Mouse (Mus musculus) erythroid progenitor cell, adult 5-6 weeks (primary cell): ENCODE results near the gene Trp53inp2. TPM values are rescaled to one million over a fixed set of nuclear protein-coding genes. Genes with fewer than 3 reads are reported as not detected.

Source experiments
- ATAC-seq: replicated peaks from 2 replicates; pipeline ENCODE4 v1.8.0; 2016; ENCODE audit warnings: moderate number of reproducible peaks, mild to moderate bottlenecking, moderate TSS enrichment, inconsistent platforms; ENCODE audit not compliant: poor library complexity, low FRiP score, severe bottlenecking
- total RNA-seq, 2 experiments: library from RNA; stranded (forward) in 1 of 2; stranded (reverse) in 1 of 2; fragments of 150-400 nt in 1 of 2; fragments of 186-747, 209-891 nt in 1 of 2; gene quantifications; 2 replicates each; pipeline versions ENCODE4 v1.2.3 to v1.2.4; 2015 to 2017; ENCODE audit warnings: low replicate concordance in 2 of 2

Trp53inp2 gene
- total RNA-seq, 2 experiments from 2014 or later = 1.1 to 10.5 TPM

DNA sequence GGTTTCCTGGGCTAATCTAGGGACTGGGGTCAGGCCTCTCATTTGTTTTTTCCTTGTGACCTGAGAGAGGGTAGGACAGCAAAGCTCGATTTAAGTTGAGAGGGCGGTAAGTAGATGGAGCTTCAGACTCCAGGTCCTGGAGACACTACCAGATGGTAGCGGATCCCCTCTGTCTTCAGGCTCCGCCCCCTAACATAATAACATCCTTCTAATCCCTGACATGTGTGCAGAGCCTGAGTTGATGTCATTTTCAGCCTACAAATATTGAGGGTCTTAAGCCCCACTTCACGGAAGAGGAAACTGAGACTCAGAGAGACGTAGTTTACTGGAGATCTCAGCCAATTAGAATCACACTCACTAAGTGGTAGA lies 1.5 kb downstream of the Trp53inp2 start:
- peak; percentile 4; the same call in 1 of the 2 replicates for ATAC-seq

DNA sequence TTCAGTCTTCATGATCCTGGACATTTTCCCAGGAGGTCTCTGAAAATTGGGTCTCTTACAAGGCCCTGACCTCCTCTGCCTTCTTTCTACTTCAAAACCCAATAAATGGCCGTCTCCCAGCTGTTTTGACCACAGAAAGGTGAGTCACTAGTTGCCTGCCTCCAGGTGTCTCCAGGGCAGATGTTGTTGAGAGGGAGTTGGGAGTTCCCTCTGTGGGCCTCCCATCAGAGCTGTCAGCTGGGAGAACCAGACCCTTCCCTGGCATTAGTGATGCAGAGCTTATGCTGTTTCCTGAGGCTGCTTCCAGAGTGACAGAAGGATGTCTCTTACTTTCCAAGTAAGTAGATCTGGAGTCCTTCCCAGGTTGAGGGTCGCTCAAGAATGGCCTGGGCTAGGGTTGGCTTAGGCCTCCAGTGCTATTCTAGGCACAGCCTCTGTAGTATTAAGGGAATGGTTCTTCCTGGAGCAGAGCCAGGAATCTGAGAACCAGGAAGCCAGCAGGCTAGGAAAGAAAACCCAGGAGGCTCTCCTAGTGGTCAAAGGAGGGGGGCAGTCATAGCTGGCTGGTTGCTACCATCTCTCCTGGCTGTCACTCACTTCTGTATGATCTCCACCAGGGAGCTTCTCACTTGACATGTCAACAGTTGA lies 2.1 kb downstream of the Trp53inp2 start:
- ATAC-seq = no peak

DNA sequence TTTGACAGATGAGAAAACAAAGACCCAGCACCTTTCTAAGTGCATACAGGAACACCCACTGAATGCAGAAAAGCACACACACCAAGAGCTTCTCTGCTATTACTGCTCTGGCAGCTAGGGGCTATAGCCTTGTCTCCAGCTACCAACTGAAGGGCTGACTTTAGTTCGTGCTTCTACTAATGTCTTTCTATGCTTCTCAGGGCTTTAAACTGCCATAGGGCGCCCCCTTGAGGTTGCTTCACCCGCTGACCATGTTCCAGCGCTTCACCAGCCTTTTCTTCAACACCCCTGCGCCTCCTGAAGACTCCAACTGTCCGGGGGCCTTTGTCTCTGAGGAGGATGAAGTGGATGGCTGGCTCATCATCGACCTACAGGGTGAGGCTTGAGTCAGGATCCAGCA lies 4.2 kb downstream of the Trp53inp2 start:
- peak; percentile 36 for ATAC-seq

DNA sequence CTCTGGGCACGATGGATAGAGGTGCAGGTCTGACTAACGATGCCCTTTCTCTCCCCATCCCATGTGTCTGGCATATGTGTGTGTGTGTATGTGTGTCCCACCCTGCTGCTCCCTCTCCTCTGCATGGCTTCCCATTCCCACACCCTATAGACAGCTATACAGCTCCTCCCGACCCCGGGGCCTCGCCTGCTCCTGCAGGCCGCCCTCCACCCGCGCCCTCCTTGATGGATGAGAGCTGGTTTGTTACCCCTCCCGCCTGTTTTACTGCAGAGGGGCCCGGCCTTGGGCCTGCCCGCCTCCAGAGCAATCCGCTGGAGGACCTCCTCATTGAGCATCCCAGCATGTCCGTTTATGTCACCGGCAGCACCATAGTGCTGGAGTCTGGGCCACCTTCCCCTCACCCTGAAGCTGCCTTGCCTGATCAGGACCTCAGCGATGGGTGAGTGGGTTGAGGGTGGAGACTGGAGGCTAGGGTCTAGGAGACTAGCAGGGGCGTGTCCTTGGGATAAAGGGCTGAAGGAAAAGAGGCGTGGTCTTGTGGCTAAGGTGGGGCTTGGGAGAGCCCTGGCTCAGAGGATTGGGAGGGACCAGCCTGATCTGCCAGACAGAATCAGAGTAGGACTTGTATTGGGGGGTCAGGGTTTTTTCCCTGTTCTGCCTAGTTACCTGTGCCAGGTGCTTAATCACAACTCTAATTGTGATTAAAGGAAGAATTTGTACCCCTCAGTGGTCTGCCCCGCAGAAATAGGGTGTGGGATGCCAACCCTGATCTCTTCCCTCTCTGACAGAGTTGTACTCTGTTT lies 5.1 kb downstream of the Trp53inp2 start:
- ATAC-seq = no peak

DNA sequence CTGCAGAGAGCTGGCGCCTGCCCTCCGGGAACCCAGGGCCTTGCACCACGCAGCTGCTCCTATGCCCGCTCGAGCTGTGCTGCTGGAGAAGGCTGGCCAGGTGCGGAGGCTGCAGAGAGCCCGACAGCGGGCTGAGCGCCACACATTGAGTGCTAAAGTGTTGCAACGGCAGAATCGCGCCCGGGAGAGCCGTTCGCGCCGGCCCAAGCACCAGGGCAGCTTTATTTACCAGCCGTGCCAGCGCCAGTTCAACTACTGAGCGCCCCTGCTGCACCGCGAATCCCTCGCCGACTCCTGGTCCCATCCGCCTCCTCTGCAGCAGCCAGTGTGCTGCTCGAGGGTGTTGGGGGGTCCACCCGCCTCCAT lies 5.7 kb downstream of the Trp53inp2 start:
- no peak for ATAC-seq

DNA sequence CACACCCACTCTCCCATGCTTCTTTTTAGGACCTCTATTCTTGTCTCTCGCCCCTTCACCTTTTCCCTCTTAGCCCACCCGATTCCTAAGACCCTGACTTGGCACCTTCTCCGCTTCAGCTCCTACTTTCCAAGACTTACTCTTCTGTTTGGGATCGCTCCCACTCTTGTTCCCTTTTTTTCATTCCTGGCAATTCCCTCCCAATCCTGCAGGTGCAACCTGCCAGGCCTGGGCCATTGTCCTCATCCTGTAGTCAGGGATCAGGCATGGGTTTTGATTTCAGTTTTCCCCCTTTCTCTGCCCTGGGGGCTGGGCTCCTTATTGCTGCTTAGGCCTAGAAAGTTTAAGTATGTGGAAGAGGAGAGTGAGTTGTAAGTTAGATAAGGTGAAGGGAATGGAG lies 6.2 kb downstream of the Trp53inp2 start:
- ATAC-seq = no peak

DNA sequence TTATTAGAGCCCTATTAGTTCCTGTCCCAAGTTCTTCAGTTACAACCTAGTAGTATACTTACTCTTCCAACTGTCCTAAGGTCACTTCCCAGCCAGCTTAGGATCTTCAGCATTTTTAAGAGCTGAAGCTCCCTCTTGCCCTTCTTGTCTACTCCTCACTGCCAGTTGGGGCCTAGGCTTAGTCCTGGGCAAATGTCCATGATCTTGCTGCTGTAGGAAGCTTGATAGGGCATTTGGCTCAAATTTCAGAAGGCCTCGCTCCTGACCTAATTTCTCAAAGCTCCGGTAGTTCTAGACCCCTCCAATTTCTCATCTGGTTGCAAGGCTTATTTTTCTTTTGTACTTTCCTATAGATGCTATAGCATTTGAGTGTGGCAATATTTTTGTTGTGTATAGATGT lies 7.7 kb downstream of the Trp53inp2 start:
- ATAC-seq = no peak

DNA sequence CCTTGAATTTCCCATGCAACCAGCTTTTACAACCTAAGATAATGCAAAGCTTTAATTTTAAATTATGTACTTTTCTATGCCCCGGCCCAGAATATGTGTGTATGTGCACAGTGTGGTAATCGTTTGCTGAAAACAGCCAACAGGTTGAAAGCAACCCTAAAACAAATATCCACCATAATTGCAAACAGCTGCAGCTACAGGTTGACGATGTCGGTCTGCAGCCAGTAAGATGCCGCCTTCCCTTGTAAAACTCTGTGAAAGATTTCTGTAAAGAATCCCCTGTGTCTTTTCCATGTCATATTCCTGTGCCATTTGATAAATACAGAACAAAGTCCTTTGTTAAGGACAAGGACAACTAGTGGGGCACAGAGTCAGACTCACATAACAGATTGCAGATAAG lies 13.7 kb downstream of the Trp53inp2 start:
- ATAC-seq = no peak

DNA sequence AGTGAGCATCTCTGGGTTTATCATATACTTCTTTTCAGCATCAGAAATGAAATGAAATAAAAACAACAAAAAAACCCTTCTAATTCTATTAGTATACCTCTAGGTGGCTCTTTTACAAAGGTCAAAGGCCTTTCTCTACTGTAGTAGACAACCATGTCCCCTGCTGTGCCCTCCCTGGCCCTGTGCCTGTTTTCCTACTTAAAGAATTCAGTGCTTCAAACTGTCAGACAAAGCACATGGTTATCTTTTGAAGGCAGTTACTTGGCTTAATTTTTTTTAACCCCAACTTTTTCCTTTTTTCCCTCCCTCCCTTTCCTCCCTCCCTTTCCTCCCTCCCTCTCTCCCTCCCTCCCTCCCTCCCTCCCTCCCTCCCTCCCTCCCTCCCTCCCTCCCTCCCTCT lies 19.4 kb downstream of the Trp53inp2 start:
- no peak for ATAC-seq

DNA sequence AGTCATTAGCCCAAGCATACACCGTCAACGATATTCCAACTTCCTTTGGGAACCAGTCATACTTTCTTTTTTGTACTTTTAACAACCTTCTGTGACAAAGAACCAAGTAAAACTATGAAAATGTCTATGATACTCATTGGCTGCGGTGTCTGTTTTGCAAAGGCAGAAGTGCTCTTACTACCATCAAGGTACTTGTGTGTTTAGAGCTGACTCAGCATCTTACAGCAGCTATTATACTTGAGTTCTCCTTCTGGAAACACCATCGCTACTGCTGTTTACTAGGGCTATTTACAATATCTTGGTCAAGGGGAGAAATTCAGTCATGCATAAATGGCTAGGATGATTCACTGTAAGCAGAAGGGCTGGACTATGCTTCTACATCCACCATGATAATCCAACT lies 21.1 kb downstream of the Trp53inp2 start:
- no peak for ATAC-seq

DNA sequence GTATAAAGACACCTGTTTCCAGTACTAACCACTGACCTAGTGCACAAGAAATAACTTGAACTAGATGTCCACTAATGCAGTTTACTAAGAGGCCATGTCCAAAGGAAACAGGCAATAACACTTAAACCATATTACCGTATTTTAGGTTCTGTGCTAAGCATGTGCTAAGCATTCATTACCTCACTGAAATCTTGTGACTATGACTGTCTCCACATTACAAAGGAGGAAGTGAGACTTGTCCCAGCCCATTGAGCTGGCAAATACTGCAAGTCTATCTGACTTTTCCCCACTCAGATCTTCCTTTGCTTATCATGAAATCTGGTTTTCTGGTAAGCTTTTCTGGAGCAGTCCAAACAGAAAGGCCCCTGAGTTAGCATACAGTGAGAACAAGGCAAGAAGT lies 23.8 kb downstream of the Trp53inp2 start:
- ATAC-seq = no peak

DNA sequence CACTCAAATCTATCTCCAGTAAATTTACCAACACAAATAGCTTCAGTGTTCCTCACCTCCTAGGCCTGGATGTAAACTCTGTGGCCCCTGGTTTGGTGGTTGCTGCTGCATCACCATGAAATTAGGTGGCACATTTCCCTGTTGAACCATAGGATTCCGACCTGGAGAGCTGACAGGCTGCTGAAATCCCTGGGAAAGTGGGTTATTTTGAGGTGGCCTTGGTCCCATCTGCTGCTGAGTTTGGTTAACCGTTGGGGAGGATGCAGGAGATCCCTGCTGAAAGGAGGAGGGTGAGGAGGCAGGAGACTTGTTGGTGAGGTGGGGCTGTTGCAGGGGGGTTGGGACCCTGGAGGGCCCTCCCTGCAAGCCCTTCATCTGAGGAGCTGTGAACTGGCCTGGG lies 40.1 kb downstream of the Trp53inp2 start:
- no peak for ATAC-seq

DNA sequence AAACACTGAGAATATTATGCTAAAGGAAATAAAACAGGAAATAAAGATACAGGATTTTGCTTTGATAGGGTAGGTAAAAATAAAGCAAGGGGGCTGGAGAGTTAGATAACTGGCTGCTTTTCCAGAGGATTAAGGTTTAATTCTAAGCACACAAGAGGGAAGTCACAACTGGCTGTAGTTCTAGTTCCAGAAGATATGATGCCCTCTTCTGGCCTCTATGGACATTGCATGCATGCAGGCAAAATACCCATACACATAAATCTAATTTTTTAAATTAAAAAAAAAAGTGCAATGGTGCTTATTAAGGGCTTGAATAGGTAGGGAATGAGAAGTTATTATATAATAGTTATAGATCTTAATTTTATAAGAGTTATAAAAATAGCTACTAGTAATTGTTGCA lies 55.6 kb downstream of the Trp53inp2 start:
- ATAC-seq = no peak

Other genes with a start within 250 kb of the Trp53inp2 start
- gene Itch, start 247.6 kb upstream of the Trp53inp2 start, total RNA-seq (2015; ENCODE audit: low replicate concordance) = 23.1 and 45.3 TPM in 2 replicates
- 31.9 and 39.8 TPM in 2 replicates for gene Itch, start 247.6 kb upstream of the Trp53inp2 start, total RNA-seq (2017; ENCODE audit: low replicate concordance)
- gene Dynlrb1, start 144.5 kb upstream of the Trp53inp2 start, total RNA-seq (2015; ENCODE audit: low replicate concordance) = 95.2 and 122 TPM in 2 replicates
- 37.9 and 56.7 TPM in 2 replicates for gene Dynlrb1, start 144.5 kb upstream of the Trp53inp2 start, total RNA-seq (2017; ENCODE audit: low replicate concordance)
- not detected in 2 replicates for gene Map1lc3a, start 104.8 kb upstream of the Trp53inp2 start, total RNA-seq (2015; ENCODE audit: low replicate concordance)
- gene Map1lc3a, start 104.8 kb upstream of the Trp53inp2 start, total RNA-seq (2017; ENCODE audit: low replicate concordance) = 2.8 TPM in 1 of 2 replicates, not detected in the other
- 5.9 and 22.3 TPM in 2 replicates for gene Pigu, start 23.6 kb upstream of the Trp53inp2 start, total RNA-seq (2015; ENCODE audit: low replicate concordance)
- gene Pigu, start 23.6 kb upstream of the Trp53inp2 start, total RNA-seq (2017; ENCODE audit: low replicate concordance) = 15.1 and 15.7 TPM in 2 replicates
- 55.1 and 66.7 TPM in 2 replicates for gene Ncoa6, start 92.8 kb downstream of the Trp53inp2 start, total RNA-seq (2015; ENCODE audit: low replicate concordance)
- gene Ncoa6, start 92.8 kb downstream of the Trp53inp2 start, total RNA-seq (2017; ENCODE audit: low replicate concordance) = 19.4 and 24.4 TPM in 2 replicates
- gene Acss2, start 136.9 kb downstream of the Trp53inp2 start, total RNA-seq (2015; ENCODE audit: low replicate concordance) = 3.2 and 6.3 TPM in 2 replicates
- gene Acss2, start 136.9 kb downstream of the Trp53inp2 start, total RNA-seq (2017; ENCODE audit: low replicate concordance) = 7.7 and 9.2 TPM in 2 replicates
- gene Ggt7, start 137.2 kb downstream of the Trp53inp2 start, total RNA-seq (2015; ENCODE audit: low replicate concordance) = not detected in 2 replicates
- gene Ggt7, start 137.2 kb downstream of the Trp53inp2 start, total RNA-seq (2017; ENCODE audit: low replicate concordance) = not detected in 2 replicates
- 2.9 and 7.1 TPM in 2 replicates for gene Gss, start 211.8 kb downstream of the Trp53inp2 start, total RNA-seq (2015; ENCODE audit: low replicate concordance)
- 5.6 and 9.6 TPM in 2 replicates for gene Gss, start 211.8 kb downstream of the Trp53inp2 start, total RNA-seq (2017; ENCODE audit: low replicate concordance)
- gene Myh7b, start 230.2 kb downstream of the Trp53inp2 start, total RNA-seq (2015; ENCODE audit: low replicate concordance) = not detected in 2 replicates
- not detected in 2 replicates for gene Myh7b, start 230.2 kb downstream of the Trp53inp2 start, total RNA-seq (2017; ENCODE audit: low replicate concordance)